Mouse (Mus musculus) liver, embryonic 12.5 days (tissue): Measurements from ENCODE around the gene Usp28. TPM values are rescaled to one million over a fixed set of nuclear protein-coding genes. Genes with fewer than 3 reads are reported as not detected.
"Not testable (repeated sequence)": the region's sequence is repeated elsewhere in the genome, so short reads cannot be mapped to it uniquely, and the experiment has no call there.

Source experiments
- ATAC-seq: fragments of 200-750 bp; cut with Nextera tagmentation; 2 replicates; pipeline ENCODE4 v1.8.0; 2017; ENCODE audit warnings: moderate number of reproducible peaks, mild to moderate bottlenecking, moderate library complexity
- H3K27ac ChIP-seq: fragments of 300-500 bp; sonication (generic); 2 replicates; pipeline ENCODE4 v1.5.1; 2016; ENCODE audit warnings: mild to moderate bottlenecking
- H3K27me3 ChIP-seq: fragments of 300-500 bp; sonication (generic); replicated peaks from 2 replicates; pipeline ENCODE4 v1.6.1; 2016; ENCODE audit warnings: mild to moderate bottlenecking, moderate library complexity
- H3K36me3 ChIP-seq: fragments of 300-500 bp; sonication (generic); 2 replicates; pipeline ENCODE4 v1.6.1; 2016; ENCODE audit warnings: mild to moderate bottlenecking, moderate library complexity
- H3K4me1 ChIP-seq: fragments of 300-500 bp; sonication (generic); 2 replicates; pipeline ENCODE4 v1.6.1; 2016
- H3K4me2 ChIP-seq: fragments of 300-500 bp; sonication (generic); 2 replicates; pipeline ENCODE4 v1.6.1; 2016; ENCODE audit warnings: mild to moderate bottlenecking, moderate library complexity
- H3K4me3 ChIP-seq: fragments of 300-500 bp; sonication (generic); 2 replicates; pipeline ENCODE4 v1.5.1; 2016; ENCODE audit warnings: mild to moderate bottlenecking, moderate library complexity
- H3K9ac ChIP-seq: fragments of 300-500 bp; sonication (generic); 2 replicates; pipeline ENCODE4 v1.6.1; 2016; ENCODE audit warnings: mild to moderate bottlenecking, moderate library complexity
- H3K9me3 ChIP-seq: fragments of 300-500 bp; sonication (generic); replicated peaks from 2 replicates; pipeline ENCODE4 v1.6.1; 2016; ENCODE audit warnings: mild to moderate bottlenecking, moderate library complexity
- WGBS: fragments of 180-500 bp; shearing (Covaris S2); methylation state at CpG from one replicate; pipeline ENCODE4 v1.1.7; 2016; ENCODE audit not compliant: insufficient replicate concordance; 5-methylcytosine and 5-hydroxymethylcytosine counted together
- polyA plus RNA-seq: library from polyadenylated mRNA; unstranded; fragments of >200 nt; fragmentation: Nextera tagmentation; extraction: Ambion mirVana; gene quantifications from 2 replicates; pipeline ENCODE4 v1.2.1, GENCODE M21; 2016

The Usp28 gene
- 8.7 and 10.8 TPM in 2 replicates for polyA plus RNA-seq

DNA sequence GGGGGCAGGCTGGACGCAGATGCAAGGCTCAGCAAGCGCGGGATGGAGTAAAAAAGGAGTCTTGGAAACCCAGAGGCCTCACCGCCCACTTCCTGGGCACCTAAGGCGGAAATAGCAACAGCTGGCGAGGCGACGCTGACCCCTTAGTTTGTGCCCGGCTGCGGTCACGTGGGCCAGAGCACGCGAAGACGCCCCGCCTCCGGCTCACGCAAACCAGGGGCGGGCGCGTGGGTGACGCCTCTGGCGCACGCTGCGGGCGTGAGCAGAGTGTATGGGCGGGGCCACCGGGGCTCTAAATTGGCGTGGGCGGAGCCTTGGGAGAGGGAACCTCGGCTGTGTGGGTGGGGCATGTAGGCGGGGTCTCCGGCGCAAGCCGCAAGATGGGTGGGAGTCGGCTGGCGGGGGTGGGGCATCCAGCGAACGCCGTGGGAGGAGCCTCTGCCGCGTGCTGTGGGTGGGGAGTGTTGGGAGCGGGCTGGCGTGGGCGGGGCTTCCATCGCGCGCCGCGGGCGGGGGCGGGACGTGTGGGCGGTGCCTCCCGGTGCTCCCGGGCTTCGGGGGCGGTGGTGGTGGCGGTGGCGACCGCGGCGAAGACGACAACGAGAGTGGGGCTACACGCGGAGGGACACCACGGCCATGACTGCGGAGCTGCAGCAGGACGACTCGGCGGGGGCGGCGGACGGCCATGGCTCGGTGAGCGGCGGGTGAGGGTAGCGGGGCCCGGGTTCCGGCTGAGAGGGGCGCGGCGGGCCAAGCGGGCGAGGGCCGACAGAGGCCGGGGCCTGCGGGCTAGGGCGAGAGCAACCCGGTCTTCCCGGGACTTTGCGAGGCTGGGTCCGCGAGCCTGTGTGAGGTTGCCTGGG is at the start of gene Usp28:
TSS of gene Usp28 (plus strand) at position 531 of the 863 bp plus-strand sequence.
- H3K4me3 ChIP-seq, result peak within 1 kb of the TSS; percentile 82
- peak within 1 kb of the TSS; percentile 100 for H3K4me2 ChIP-seq
- no peaks in the 10 kb centered on the region for H3K36me3 ChIP-seq
- ATAC-seq, result peak; percentile 91
- H3K4me1 ChIP-seq, result peaks cover 50% of the 10 kb centered on the region
- H3K9me3 ChIP-seq, result no peaks in the 10 kb centered on the region
- WGBS, result 1% methylated on average over 73 of the region's 94 CpGs
- H3K27ac ChIP-seq, result peak within 1 kb of the TSS; percentile 78
- no peaks in the 10 kb centered on the region for H3K27me3 ChIP-seq
- peak within 1 kb of the TSS; percentile 84 for H3K9ac ChIP-seq

DNA sequence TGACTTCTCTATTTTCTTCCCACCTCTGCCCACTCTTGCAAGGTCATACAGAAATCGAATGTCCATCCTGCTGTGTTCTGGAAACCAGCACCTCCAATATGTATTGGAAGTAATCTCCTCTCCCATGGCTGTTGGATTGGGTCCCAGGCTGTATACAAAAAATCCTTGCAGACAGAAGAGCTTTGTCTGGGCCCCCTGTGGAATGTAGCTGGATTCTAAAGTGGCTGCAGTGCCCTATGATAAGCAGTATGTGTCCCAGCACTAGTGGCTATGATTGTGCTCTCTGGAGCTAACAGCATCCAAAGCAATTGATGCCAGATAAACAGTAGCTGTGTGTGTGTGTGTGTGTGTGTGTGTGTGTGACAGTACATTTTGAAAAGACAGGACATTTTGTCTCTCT is 42.8 kb upstream of the Usp28 start:
- ATAC-seq, result no peak
- no peaks in the 10 kb centered on the region for H3K4me1 ChIP-seq
- no peaks in the 10 kb centered on the region for H3K9me3 ChIP-seq
- H3K36me3 ChIP-seq, result no peaks in the 10 kb centered on the region
- H3K9ac ChIP-seq, result no peak overlapping the region
- H3K27me3 ChIP-seq, result no peaks in the 10 kb centered on the region
- no peak overlapping the region for H3K27ac ChIP-seq
- H3K4me2 ChIP-seq, result no peak overlapping the region
- WGBS, result 50% methylated on average over 1 of the region's 1 CpGs
- no peak overlapping the region for H3K4me3 ChIP-seq

- H3K27me3 ChIP-seq, result peaks cover 4% of the 10 kb centered on the region
- no peak overlapping the region for H3K27ac ChIP-seq
- H3K36me3 ChIP-seq, result no peaks in the 10 kb centered on the region
- H3K9me3 ChIP-seq, result no peaks in the 10 kb centered on the region
- no peak overlapping the region for H3K9ac ChIP-seq
- no peak for ATAC-seq
- no peak overlapping the region for H3K4me3 ChIP-seq
- WGBS, result 75% methylated on average over 4 of the region's 4 CpGs
- H3K4me1 ChIP-seq, result no peaks in the 10 kb centered on the region
- no peak overlapping the region for H3K4me2 ChIP-seq
Measured at GRCm38 (mm10) chr9:48947565-48947964, 37.6 kb upstream of the Usp28 start.

- Histone ChIP-seq H3K9me3 (no peaks in the 10 kb centered on the region), H3K36me3 (no peaks in the 10 kb centered on the region), H3K27ac (no peak overlapping the region), H3K9ac (no peak overlapping the region), H3K4me2 (no peak overlapping the region), H3K4me1 (no peaks in the 10 kb centered on the region), H3K4me3 (no peak overlapping the region), H3K27me3 (peaks cover 46% of the 10 kb centered on the region)
- WGBS, result 30% methylated on average over 12 of the region's 12 CpGs
- ATAC-seq, result no peak
Measured at GRCm38 (mm10) chr9:48961314-48961713, 23.9 kb upstream of the Usp28 start.

- Histone ChIP-seq H3K4me2 (no peak overlapping the region), H3K27me3 (peaks cover 46% of the 10 kb centered on the region), H3K4me1 (no peaks in the 10 kb centered on the region), H3K36me3 (no peaks in the 10 kb centered on the region), H3K9me3 (no peaks in the 10 kb centered on the region), H3K27ac (no peak overlapping the region), H3K4me3 (no peak overlapping the region), H3K9ac (no peak overlapping the region)
- 33% methylated on average over 7 of the region's 7 CpGs for WGBS
- no peak for ATAC-seq
Measured at GRCm38 (mm10) chr9:48962131-48962530, 23.0 kb upstream of the Usp28 start.

DNA sequence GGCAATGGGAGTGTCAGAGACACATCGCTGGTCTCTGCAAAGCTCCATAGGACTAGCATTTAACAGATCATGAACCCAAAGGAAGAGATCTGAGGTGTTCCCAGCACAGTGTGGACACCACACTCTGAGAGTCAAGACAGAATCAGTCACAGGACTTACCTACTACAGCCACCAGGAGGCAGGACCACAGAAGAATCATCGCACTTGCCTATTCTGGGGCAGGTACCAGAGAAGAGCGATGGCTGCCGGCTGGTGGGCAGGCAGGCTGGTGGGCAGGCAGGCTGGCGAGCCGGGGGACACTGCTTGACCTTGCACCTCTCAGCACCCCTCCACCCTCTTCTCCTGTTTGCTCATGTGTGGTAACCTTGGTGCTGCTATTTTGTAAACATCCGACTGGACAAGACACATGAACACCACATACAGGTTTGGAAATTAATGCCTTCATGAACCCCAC is 20.6 kb upstream of the Usp28 start, which contains the start of gene Htr3b:
TSS of gene Htr3b (minus strand) at position 404 of the 454 bp plus-strand sequence.
- no peak for ATAC-seq
- Histone ChIP-seq H3K27me3 (peaks cover 42% of the 10 kb centered on the region), H3K9ac (no peak within 1 kb of the TSS), H3K4me3 (no peak within 1 kb of the TSS), H3K27ac (no peak within 1 kb of the TSS), H3K36me3 (no peaks in the 10 kb centered on the region), H3K4me1 (no peaks in the 10 kb centered on the region), H3K9me3 (no peaks in the 10 kb centered on the region), H3K4me2 (no peak within 1 kb of the TSS)
- 55% methylated on average over 7 of the region's 7 CpGs for WGBS

DNA sequence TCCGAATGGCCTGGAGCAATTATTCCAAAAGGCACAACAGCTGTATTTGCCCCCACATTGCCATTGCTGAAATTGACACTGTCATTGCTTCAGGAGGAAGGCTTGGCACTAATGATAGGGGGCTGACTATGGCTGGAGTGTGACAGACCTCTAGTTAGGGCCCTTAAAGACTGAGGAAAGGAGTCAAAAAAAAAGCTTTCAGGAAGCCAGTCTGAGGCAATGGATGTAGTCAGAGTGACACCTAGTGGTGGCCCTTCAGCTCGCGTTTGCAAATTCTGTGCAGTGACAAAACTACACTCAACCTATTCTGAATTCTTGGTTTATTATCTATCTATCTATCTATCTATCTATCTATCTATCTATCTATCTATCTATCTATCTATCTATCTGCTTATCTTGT is 12.7 kb upstream of the Usp28 start:
- no peak for ATAC-seq
- Histone ChIP-seq H3K4me3 (no peak overlapping the region), H3K27me3 (no peaks in the 10 kb centered on the region), H3K9ac (no peak overlapping the region), H3K4me1 (no peaks in the 10 kb centered on the region), H3K36me3 (no peaks in the 10 kb centered on the region), H3K4me2 (no peak overlapping the region), H3K27ac (no peak overlapping the region), H3K9me3 (no peaks in the 10 kb centered on the region)
- 28% methylated on average over 3 of the region's 3 CpGs for WGBS

- Histone ChIP-seq H3K27me3 (no peaks in the 10 kb centered on the region), H3K4me3 (no peak overlapping the region), H3K4me1 (peaks cover 9% of the 10 kb centered on the region), H3K4me2 (no peak overlapping the region), H3K36me3 (no peaks in the 10 kb centered on the region), H3K9me3 (no peaks in the 10 kb centered on the region), H3K27ac (no peak overlapping the region), H3K9ac (no peak overlapping the region)
- ATAC-seq, result no peak
- WGBS, result 63% methylated on average over 6 of the region's 6 CpGs
Measured at GRCm38 (mm10) chr9:48976661-48977355, 8.4 kb upstream of the Usp28 start.

- Histone ChIP-seq H3K9me3 (no peaks in the 10 kb centered on the region), H3K4me3 (no peak overlapping the region), H3K27me3 (no peaks in the 10 kb centered on the region), H3K9ac (no peak overlapping the region), H3K4me2 (no peak overlapping the region), H3K4me1 (peaks cover 20% of the 10 kb centered on the region), H3K27ac (no peak overlapping the region), H3K36me3 (no peaks in the 10 kb centered on the region)
- 61% methylated on average over 5 of the region's 5 CpGs for WGBS
- ATAC-seq, result no peak
Measured at GRCm38 (mm10) chr9:48980371-48980770, 4.8 kb upstream of the Usp28 start.

DNA sequence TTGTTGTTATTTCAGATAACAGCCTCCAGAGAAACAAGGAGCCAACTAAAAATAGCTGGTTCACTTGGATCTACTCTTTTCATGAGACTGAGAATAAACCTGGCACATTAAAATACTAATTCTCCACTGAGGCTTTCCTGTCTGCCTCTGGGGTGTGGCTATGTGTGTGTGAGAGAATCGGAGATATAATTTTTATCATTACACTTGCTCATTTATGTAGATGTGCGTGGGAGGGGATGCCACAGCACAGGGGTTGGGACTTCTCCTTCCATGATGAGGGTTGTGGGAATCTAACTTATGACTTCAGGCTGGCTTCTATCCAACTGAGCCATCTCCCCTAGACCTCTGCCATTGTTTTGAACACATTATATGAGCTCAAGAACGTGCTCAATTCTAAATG is 4.4 kb upstream of the Usp28 start:
- peaks cover 24% of the 10 kb centered on the region for H3K4me1 ChIP-seq
- no peak overlapping the region for H3K27ac ChIP-seq
- no peaks in the 10 kb centered on the region for H3K9me3 ChIP-seq
- no peaks in the 10 kb centered on the region for H3K36me3 ChIP-seq
- no peak for ATAC-seq
- H3K4me3 ChIP-seq, result no peak overlapping the region
- H3K9ac ChIP-seq, result no peak overlapping the region
- H3K4me2 ChIP-seq, result no peak overlapping the region
- H3K27me3 ChIP-seq, result no peaks in the 10 kb centered on the region
- WGBS, result 36% methylated on average over 3 of the region's 3 CpGs

GRCm38 (mm10) chr9:48981827-48982226 is 3.3 kb upstream of the Usp28 start:
- H3K36me3 ChIP-seq, result no peaks in the 10 kb centered on the region
- H3K9me3 ChIP-seq, result no peaks in the 10 kb centered on the region
- no peak overlapping the region for H3K4me3 ChIP-seq
- no peak overlapping the region for H3K9ac ChIP-seq
- no peak overlapping the region for H3K4me2 ChIP-seq
- peaks cover 35% of the 10 kb centered on the region for H3K4me1 ChIP-seq
- no peaks in the 10 kb centered on the region for H3K27me3 ChIP-seq
- no peak overlapping the region for H3K27ac ChIP-seq
- ATAC-seq, result no peak

- WGBS, result 91% methylated on average over 6 of the region's 6 CpGs
- Histone ChIP-seq H3K27ac (peak overlapping the region; percentile 78), H3K4me1 (peaks cover 50% of the 10 kb centered on the region), H3K4me2 (peak overlapping the region; percentile 100)
- H3K27me3 ChIP-seq, H3K36me3 ChIP-seq, ATAC-seq, H3K4me3 ChIP-seq, H3K9ac ChIP-seq, H3K9me3 ChIP-seq: not testable (repeated sequence)
Measured at GRCm38 (mm10) chr9:48983801-48984200, 1.4 kb upstream of the Usp28 start.
